16 mouse cellular contexts compared by ENCODE assay signal in the genomic region with DNA sequence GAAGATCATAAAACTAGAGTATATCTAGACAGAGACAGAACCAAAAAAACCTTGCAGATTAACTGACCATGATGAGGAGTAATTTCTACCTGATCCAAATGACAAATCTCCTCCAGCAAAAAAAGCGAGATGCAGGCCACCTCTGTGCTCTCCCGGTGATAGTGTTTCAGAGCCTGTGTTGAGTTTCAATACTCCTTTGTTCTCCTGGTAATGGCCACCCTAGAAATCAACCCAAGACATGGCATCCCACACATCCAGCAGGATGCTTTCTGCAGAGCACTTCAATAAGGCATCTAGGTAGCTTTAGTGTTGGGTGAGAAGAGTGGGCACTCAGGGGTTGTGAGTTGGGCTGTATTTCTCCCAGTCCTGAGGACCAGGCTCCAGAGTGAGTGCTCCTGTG.
"Had no signal": no experiment of that assay in that cellular context is flagged by ENCODE, and none has a peak within 500 bp of the region (broad histone marks: within the 10 kb centered on the region; RNA-seq: fewer than 3 reads in every experiment).

No protein-coding gene starts in this region.

- H3K4me2 ChIP-seq: neural tube, embryonic 13.5 days; neural tube, embryonic 15.5 days; stomach, embryonic 15.5 days had no signal

- H3K9me3 ChIP-seq: neural tube, embryonic 13.5 days; neural tube, embryonic 15.5 days; stomach, embryonic 15.5 days had no signal

- H3K36me3 ChIP-seq: neural tube, embryonic 13.5 days; neural tube, embryonic 15.5 days; stomach, embryonic 15.5 days had no signal

- H3K27me3 ChIP-seq: neural tube, embryonic 13.5 days; neural tube, embryonic 15.5 days; stomach, embryonic 15.5 days had no signal

- H3K9ac ChIP-seq: neural tube, embryonic 13.5 days; neural tube, embryonic 15.5 days; stomach, embryonic 15.5 days had no signal

- DNase-seq: retina, postnatal 1 day; right cerebral cortex, adult 18-20 months; right cerebral cortex, postnatal 14 days; right cerebral cortex, postnatal 25 days; right cerebral cortex, postnatal 4 days; spleen, adult 18-20 months; thymus, adult 18-20 months; thymus, adult 2 months; thymus, postnatal 14 days; thymus, postnatal 25 days; thymus, postnatal 36 days; thymus, postnatal 4 days had no signal

- H3K27ac ChIP-seq: neural tube, embryonic 13.5 days; neural tube, embryonic 15.5 days; stomach, embryonic 15.5 days; stomach, postnatal 0 days had no signal

- H3K4me1 ChIP-seq: neural tube, embryonic 13.5 days; neural tube, embryonic 15.5 days; stomach, embryonic 15.5 days had no signal

- H3K4me3 ChIP-seq: neural tube, embryonic 13.5 days; neural tube, embryonic 15.5 days; stomach, embryonic 15.5 days had no signal
